Mouse (Mus musculus) left cerebral cortex, postnatal 36 days (tissue): ENCODE measurements around the gene Olah. TPM values are rescaled to one million over a fixed set of nuclear protein-coding genes. Genes with fewer than 3 reads are reported as not detected.

Experiments used
- total RNA-seq, 2 experiments: library from RNA; stranded (reverse); gene quantifications; 2 replicates each; pipeline ENCODE4 v1.2.3; 2021

The Olah gene
- total RNA-seq, 2 experiments from 2014 or later, result not detected

Other genes with a start within 250 kb of the Olah start
- gene Nmt2, start 113.0 kb downstream of the Olah start, total RNA-seq, result 10 to 100 TPM; 83.6 to 97.7 TPM
- 1 to 10 TPM; 7.9 to 8.6 TPM for gene Rpp38, start 64.6 kb downstream of the Olah start, total RNA-seq
- 1 to 10 TPM in 1 of 2 experiments, not detected in 1; 1.8 TPM for gene Acbd7, start 61.0 kb downstream of the Olah start, total RNA-seq
- gene Meig1, start 25.4 kb upstream of the Olah start, total RNA-seq, result 1 to 10 TPM; 2.1 to 2.3 TPM
- 10 to 100 TPM in 1 of 2 experiments, 1 to 10 TPM in 1; 8.8 to 15.5 TPM for gene Dclre1c, start 26.9 kb upstream of the Olah start, total RNA-seq
- 1 to 10 TPM; 3.2 to 4.4 TPM for gene Suv39h2, start 77.8 kb upstream of the Olah start, total RNA-seq
- gene Gm45902, start 115.6 kb upstream of the Olah start, total RNA-seq, result 1 to 10 TPM; 3.4 to 5.4 TPM
- 10 to 100 TPM; 41.4 to 48.2 TPM for gene Hspa14, start 115.6 kb upstream of the Olah start, total RNA-seq
- gene Cdnf, start 115.8 kb upstream of the Olah start, total RNA-seq, result 1 to 10 TPM; 1.2 to 1.6 TPM
- gene Fam107b, start 173.3 kb upstream of the Olah start, total RNA-seq, result 10 to 100 TPM in 1 of 2 experiments, 1 to 10 TPM in 1; 6.4 to 11.9 TPM